Mouse (Mus musculus) spleen, adult 12 weeks (tissue): Measurements from ENCODE around the gene Dusp27.
"Not testable (repeated sequence)": the region's sequence is repeated elsewhere in the genome, so short reads cannot be mapped to it uniquely, and the experiment has no call there.

Source experiments
- DNase-seq: peaks from one replicate; pipeline ENCODE4 v3.0.0; 2022; ENCODE audit warnings: low spot score

Dusp27 gene

DNA sequence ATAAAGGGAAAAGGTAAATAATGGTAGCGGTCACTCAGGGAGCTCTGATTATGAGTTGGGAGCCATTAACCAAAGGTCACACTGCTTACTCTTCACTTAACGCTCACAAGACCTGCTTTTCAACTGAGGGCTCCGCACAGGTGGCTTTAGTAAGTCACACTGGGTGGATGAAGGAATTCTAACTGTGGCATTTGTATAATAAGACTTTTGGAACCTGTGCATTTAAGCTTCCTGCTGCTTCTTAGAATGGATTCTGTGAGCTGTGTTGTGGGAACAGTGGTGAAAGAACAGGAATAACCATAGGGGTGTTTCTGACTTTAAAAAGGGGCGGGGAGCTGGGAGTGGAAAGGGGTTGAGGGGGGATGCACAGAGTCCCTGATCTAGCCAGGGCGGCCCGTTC is 14.6 kb upstream of the Dusp27 start:
- DNase-seq: no peak

DNA sequence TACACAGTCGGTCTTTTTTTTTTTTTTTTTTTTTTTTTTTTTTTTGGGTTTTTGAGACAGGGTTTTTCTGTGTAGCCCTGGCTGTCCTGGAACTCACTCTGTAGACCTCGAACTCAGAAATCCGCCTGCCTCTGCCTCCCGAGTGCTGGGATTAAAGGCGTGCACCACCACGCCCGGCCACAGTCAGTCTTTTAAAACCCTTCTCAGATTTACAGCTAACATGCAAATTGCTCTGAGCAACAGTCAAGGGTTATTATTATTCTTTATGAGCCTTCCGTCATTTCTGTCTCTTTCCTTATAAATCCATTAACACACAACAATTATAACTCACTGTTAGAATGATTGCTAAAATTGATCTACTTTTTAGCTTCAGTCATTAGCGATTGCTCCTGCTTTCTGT is 14.1 kb upstream of the Dusp27 start:
- DNase-seq: not testable (repeated sequence)

GRCm38 (mm10) chr1:166139620-166140184 is 12.0 kb upstream of the Dusp27 start:
- no peak for DNase-seq

DNA sequence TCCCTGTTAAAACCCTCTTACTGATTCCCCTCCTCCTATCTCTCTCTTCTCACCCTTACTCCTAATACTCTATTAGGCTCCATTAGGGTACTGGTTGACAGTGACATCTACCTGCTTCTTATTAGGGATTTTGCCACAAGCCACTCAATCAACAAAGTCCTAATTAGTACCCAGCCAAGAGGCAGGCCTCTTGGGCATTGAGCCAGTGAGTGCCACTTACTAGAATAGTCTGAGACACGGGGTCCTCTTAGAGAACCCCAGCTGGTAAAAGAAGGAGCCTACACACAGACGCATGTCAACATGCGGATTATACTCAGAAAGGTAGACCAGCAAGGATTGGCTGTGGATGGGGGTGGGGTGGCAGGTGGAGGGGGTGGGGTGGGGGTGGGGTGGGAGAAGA is 11.4 kb upstream of the Dusp27 start:
- DNase-seq: no peak

DNA sequence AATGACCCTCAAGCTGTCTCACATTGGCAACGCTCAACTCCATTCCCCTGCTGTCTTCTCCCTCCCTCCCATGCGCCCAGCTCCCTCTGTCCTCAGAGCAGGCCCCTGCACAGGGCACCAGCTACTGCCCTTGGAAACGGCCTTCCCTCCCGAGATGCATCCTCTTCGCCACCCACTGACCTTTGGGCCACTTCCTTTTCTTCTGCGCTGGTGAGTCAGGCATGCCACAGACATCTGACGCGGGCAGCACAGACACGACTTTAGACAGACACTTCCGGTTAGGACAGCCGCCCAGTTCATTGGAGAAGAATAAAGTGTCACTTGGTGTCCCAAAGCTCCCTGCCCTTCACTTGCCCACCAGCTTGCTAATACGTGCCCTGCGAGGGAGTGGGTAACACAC is 10.4 kb upstream of the Dusp27 start:
- no peak for DNase-seq

DNA sequence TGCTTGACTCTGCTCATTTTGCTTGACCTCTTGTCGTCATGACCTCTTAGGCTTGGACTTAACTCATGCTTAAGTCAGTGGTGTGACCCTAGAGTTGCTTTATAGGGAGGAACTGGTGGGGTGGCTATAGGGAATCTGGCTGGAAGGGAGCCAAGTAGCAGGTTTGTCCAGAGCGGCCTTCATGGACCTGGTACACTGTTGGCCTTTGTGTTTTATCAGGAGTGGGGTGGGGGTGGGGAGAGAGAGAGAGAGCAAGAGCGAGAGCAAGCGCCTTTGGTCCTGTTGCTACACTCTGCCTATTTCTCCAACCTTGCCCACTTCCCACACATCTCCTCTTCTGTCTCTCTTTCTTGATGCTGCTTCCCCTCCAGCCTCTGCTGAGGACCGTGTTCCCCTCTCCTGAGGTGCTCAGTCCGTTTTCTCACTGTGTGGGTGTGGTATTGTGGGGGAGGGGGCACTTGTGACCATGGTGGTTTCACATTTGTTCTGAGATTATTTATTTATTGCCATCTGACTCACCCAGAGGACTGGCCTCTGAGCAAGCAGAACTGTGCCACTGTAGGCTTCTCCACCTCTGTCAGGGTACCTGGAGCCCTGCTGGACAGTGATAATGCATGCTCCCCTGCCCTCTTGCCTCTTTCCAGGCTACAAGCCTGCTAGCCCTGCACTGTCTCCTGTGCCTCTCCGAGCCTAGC is 9.7 kb upstream of the Dusp27 start:
- DNase-seq: no peak

GRCm38 (mm10) chr1:166135091-166135740 is 7.5 kb upstream of the Dusp27 start:
- no peak for DNase-seq

DNA sequence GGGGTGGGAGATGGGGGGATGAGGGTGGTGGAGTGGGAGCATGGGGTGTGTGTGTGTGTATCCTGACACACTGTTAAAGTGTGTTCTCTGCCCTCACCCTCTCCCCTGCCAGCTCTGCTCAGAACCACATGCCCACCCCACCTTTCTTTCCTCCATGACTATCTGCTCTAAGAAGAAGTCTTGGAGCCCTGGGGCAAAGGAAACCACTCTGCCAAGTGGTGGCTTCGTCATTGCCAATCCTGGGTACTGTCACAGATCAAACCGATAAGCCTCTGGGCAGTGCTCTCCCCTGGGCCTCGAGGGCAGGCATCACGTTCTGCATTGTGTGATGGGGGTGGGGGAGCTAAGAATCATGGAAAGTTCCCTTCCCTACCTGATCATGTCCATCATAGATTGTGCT is 4.6 kb upstream of the Dusp27 start:
- DNase-seq: no peak

DNA sequence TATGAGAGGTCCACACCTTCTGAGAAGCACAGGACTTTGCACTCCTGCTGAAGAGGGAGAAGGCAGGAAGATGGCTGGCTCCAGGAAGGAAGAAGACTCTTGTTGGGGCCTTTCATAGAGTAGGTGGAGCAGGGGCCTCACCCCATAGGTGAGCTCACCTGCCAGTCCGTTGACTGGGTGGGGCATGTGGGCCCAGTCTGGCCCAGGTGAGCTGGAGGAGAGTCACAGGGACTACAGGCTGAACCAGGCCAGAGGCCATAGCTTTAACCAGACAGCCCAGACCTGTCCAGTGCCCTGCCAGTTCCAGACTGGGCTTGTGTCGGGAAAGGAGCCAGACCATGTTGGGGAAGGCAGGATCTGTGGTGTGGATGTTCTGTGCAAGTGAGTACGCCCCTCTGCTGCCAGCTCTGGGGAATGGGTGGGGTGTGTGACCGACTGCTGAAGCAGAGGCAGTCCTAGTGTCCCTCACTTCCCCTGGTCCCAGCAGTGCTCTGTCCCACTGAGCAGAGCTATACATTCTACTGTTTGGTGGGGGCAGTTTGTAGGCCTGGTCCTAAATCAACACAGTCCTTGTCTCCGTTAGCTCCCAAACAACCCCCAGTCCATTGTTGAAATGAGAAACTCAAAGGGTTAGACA is 2.6 kb upstream of the Dusp27 start, which contains the start of gene Gpa33:
Gene Gpa33 (plus strand): TSS at position 15 of the 637 bp plus-strand sequence.
- no peak for DNase-seq

DNA sequence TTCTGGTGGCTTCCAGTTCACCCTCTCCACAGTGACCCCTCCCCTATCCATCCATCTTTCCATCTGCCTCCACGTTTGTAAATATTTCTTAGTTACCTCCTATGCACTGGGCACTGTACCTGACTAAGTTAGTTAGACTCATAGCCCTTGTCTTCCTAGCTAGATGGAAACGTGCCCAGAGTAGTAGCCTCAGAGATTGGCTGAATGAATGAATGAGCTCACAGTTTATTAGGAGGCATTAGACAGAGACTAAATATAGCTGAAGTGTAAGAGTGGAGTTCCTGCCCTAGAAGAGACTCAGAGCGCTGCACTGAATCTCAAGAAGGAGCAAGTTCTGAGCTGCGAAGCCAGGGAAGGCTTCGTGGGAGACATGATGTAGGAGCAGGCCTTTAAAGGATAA is 829 bp upstream of the Dusp27 start:
- no peak for DNase-seq

DNA sequence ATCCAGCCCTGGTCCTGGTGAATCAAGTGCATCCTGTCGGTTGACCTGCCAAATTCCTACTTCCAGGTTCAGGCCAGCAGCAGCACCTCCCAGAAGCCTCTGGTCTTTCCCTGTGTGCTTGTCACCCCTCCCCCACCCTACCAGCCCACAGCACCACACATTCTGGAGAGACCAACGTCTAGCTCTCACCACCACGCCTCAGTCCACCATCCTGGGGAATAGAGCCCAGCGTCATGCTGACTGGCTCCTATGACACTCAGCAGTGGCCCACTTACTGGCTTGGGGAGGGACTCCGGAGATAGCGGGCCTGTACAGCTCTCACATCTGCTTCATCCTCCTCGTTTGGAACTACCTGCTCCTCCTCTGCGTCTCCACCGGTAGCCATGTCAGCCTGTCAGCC is 927 bp downstream of the Dusp27 start:
- no peak for DNase-seq

DNA sequence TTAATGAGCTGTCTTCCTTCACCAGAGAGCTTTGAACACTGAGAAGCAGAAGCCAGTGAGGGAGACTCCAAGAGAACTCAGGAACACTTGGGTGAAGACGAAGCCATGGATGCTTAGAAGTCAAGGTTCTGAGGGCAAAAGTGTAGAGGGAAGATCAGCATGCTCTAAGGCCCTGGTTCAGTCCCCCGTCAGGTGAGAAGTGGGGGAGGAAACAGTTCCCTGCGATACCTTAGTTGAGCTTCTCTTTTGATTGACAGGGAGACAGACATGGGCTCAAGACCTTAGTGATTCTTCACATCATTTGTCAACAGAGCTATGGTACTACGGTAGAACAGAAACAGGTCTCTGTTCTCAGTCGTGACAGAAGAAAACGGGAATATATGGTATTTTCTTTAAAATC is 1.4 kb downstream of the Dusp27 start:
- DNase-seq: no peak

DNA sequence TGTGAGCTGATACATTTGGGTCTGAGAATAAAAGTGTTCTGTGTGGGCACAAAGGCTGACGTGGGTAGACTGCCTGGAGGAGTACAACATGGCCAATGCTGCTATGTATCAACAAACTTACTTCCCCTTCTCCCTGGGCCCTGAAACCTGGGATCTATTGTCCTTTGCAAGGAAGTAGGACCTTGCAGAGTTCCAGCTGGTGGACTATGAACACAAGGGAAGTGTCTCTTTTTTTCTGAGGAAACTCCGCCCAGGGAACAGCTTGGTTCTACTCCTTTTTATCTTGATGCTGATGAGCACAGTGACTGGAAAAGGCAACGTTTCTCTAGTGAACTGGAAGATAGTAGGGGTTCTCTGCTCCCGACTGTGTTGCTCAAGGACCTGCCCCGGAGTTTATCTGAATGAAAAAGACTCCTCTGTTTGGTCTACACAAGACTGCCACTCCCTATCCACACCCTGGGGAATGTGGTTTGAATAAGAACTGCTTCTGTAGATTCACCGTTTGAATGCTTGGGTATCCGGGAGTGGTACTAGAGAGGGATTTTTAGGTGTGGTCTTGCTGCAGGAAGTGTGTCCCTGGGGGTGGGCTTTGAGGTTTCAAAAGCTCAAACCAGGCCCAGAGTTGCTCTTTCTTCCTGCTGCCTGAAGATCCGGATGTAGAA is 2.7 kb downstream of the Dusp27 start:
- no peak for DNase-seq

- no peak for DNase-seq
These were observed 4.0 kb downstream of the Dusp27 start for GRCm38 (mm10) chr1:166123751-166124150.

GRCm38 (mm10) chr1:166123045-166123444 is 4.7 kb downstream of the Dusp27 start:
- DNase-seq: no peak

DNA sequence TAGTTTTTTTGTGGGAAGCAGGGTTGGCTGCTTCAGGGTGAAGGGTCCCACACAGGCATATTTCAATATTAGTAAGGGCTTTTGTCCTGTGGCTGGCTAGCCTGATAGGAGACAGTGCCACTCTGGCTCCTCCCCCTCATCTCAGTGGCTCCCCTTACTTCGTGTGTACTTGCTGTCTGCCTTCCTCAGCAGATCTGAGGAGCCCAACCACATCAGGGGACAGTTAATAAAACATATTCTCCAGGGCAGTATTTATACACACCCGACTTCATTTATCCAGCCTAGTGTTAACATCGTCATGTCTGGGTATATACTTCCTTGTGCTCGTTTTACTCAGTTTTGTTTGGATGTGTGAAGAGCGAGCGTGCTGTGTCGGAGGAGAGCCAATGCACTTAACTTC is 5.6 kb downstream of the Dusp27 start:
- DNase-seq: no peak

- DNase-seq: no peak
These were observed 9.7 kb downstream of the Dusp27 start for GRCm38 (mm10) chr1:166117866-166118639.

DNA sequence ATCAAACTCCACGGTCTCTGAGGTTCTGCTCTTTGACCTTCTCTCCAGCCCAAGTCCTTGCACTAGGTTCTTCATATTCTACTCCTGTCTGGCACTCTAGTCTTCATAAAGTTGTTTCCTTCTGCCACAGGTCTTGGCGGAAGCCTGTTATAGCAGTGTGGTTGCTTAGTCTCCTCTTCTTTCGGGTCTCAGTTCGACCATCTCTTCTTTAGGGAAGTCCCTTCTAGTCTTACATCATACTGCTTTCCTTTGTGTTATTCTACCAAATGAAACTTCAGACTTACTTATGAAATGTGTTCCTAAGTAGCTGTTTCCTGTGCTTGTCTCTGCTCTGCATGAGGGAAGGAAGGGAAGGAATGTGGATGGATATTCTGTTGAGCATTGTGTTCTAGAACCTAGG is 12.0 kb downstream of the Dusp27 start:
- DNase-seq: no peak

DNA sequence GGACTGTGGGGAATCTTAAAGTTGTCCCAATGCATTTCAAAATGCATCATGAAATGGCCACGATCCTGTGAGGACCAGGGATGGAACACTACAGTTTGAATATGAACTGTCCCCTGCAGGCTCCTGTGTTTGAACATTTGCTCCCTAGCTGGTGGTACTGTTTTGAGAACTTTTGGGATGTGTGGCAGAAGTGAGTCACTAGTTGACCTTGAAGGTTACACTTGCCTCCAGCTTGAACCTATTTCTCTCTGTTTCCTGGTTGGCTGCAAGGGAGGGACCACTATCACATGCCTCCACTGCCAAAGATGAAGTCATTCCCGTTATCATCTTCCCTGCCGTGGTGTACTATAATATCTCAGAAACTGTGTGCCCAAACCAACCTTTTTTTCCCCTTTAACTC is 12.7 kb downstream of the Dusp27 start:
- DNase-seq: no peak

GRCm38 (mm10) chr1:166105464-166105863 is 22.3 kb downstream of the Dusp27 start:
- DNase-seq: no peak

- no peak for DNase-seq
These were observed 22.9 kb downstream of the Dusp27 start for GRCm38 (mm10) chr1:166104858-166105257.
